Mouse (Mus musculus): ENCODE measurements around the gene Ncf2.

DNA sequence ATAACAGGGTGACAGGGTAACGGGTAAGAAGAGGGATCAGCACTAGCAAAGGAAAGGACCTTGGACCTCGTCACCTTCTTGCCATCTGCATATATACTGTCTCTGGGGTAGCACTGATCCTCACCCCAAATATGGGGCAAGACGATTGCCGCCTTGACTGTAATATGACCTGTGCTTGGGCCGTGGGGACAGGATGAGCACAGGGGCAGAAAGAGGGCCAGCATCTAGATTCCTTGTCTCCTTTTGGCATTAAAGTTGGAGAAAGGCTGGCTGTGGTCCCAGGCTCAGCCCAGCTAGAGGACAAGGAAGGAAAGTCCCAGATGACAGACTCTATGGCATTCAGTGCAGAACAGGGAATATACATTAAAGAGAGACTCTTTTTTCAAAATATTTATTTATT lies 26.5 kb downstream of the Ncf2 start:
- TF ChIP-seq CTCF (IDR thresholded peaks at IDR 0.05; ENCODE audit: low read depth), result no peak
- TF ChIP-seq EP300 (optimal IDR thresholded peaks at IDR 0.05), result no peak
